Mouse (Mus musculus) liver, embryonic 14.5 days (tissue): ENCODE results near the gene Atox1.

Experiments
- CTCF ChIP-seq: IDR thresholded peaks from 2 replicates; pipeline ENCODE4 v1.5.1; 2016; ENCODE audit warnings: antibody characterized with exemption, low read depth, control low read depth
- EP300 ChIP-seq: IDR thresholded peaks from 2 replicates; pipeline ENCODE4 v1.6.1; 2016; ENCODE audit warnings: antibody characterized with exemption, low read depth

DNA sequence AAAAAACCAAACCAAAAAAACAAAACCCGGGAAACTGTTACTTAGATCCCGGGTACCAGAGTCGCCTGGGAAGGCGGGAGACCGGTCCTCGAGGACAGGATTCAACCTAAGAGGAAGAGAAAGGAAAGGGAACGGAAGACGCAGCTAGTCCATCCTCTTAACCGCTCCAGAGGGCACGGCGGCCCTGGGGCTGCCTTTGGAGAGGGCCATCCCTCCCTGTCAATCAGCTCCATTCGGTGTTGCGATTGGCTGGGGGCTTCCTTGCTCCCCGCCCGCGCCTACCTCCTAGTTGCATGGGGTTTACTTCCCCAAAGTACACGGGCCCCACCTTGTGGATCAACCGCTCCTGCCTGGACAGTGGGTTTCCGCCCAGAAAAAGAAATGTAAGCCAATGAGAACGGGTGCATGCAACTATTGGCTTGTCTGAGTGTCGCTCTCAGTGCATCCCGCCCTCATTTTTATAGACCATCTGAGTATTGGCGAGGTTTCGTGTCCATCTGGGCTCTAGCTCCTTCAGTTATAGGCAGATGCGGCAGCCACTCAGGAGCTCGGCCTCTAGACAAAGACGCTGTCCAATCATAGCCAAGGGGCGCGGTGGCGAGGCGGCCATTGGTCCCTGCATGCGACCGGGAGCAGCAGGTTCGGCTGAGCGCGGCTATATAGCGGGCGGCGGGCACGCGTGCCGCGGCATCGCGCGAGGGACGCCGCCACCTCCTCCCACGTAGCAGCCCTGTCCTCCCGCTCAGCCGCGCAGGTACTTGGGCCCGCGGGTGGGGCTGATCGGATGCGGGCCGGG, 8.2 kb upstream of the Atox1 start, which contains the start of gene G3bp1:
- TF ChIP-seq CTCF (peak; percentile 80), EP300 (peak; percentile 57; the same call in 1 of the 2 replicates)
